23 mouse cellular contexts compared by ENCODE assay signal in the genomic region with DNA sequence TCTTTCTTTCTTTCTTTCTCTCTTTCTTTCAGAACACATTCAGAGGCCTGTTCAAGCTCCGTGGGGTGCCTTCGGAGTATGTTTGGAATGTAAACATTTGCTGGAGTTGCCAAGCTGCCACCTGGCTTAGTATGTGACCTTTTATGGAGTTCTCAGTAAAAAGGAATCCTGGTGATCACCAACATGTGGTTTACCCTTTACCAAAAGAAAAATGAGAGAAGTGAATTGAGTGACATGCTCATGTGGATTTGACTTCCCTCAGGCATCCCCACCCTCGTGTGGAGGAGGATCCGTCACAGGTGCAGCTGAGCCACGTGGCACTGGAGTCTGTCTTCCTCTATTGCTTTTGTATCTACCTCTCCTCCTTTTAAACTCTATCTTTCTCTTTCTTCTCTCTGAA.
DNase-seq lines count a peak whose midpoint lies in the region; ATAC-seq and TF ChIP-seq lines count a peak whose summit lies in the region.
"Had no signal": no experiment of that assay in that cellular context is flagged by ENCODE, and none has a peak within 500 bp of the region (broad histone marks: within the 10 kb centered on the region; RNA-seq: fewer than 3 reads in every experiment).

No protein-coding gene starts in this region.

- no peak overlapping the region for H3K27ac ChIP-seq in lung, embryonic 14.5 days (ENCODE audit: low read depth)
- no peak overlapping the region for H3K27ac ChIP-seq in embryonic facial prominence, embryonic 10.5 days (replicated peaks)
- no peak overlapping the region for H3K27ac ChIP-seq in cerebellum, adult 2 months (ENCODE audit: insufficient read depth, low read length)
- no peak overlapping the region for H3K27ac ChIP-seq in liver, embryonic 12.5 days
- H3K27ac ChIP-seq: heart, embryonic 13.5 days; hindbrain, postnatal 0 days; liver, embryonic 14.5 days had no signal

- H3K9me3 ChIP-seq in lung, embryonic 14.5 days (ENCODE audit: low read depth, low read length) = no peaks in the 10 kb centered on the region
- H3K9me3 ChIP-seq in embryonic facial prominence, embryonic 10.5 days = no peaks in the 10 kb centered on the region
- H3K9me3 ChIP-seq in liver, embryonic 12.5 days (replicated peaks) = no peaks in the 10 kb centered on the region
- H3K9me3 ChIP-seq: heart, embryonic 13.5 days; megakaryocyte, embryonic 14.5 days had no signal

- in situ Hi-C loops in Patski (cut with MboI; ENCODE audit: low pct_unique_long_range_greater_than_20kb) = no loop called here

- peak; percentile 18 for DNase-seq in lung, embryonic 14.5 days
- no peak for DNase-seq in lung, postnatal 36 days
- DNase-seq in Patski (ENCODE audit: low read depth, low spot score) = no peak
- DNase-seq in embryonic facial prominence, embryonic 10.5 days (ENCODE audit: low spot score) = peak; percentile 27
- no peak for DNase-seq in cerebellum, adult 2 months
- no peak for DNase-seq in layer of hippocampus, postnatal 25 days (ENCODE audit: extremely low spot score in 1 of 2, low spot score in 1 of 2)
- DNase-seq: adrenal gland, postnatal 25 days; cerebellum, adult 8-10 months; heart, adult 11 months; heart, postnatal 36 days; kidney, adult 11 months; left cerebral cortex, postnatal 4 days; lung, postnatal 10 days; retina, postnatal 1 day; thymus, adult 18-20 months had no signal

- POLR2A ChIA-PET in Patski (lab: Charles Lee) = no interaction called here

- ATAC-seq in lung, embryonic 14.5 days (ENCODE audit: insufficient read depth) = no peak
- ATAC-seq in Patski = peak; percentile 88
- no peak for ATAC-seq in liver, embryonic 12.5 days
- ATAC-seq: activated CD4-positive, CD25-positive, alpha-beta regulatory T cell, adult 4 months; forebrain, embryonic 16.5 days; hindbrain, postnatal 0 days had no signal

- TF ChIP-seq CTCF in lung, embryonic 14.5 days (IDR thresholded peaks at IDR 0.05; ENCODE audit: low read depth) = no peak
- no peak for TF ChIP-seq CTCF in Patski (IDR thresholded peaks at IDR 0.05)
- no peak for TF ChIP-seq CTCF in cerebellum, adult 2 months (IDR thresholded peaks at IDR 0.05; ENCODE audit: borderline replicate concordance, insufficient read depth, low read depth, low read length)

- H3K27me3 ChIP-seq in lung, embryonic 14.5 days (ENCODE audit: insufficient read depth, low read length) = no peaks in the 10 kb centered on the region
- no peaks in the 10 kb centered on the region for H3K27me3 ChIP-seq in Patski
- no peaks in the 10 kb centered on the region for H3K27me3 ChIP-seq in embryonic facial prominence, embryonic 10.5 days (replicated peaks; ENCODE audit: low read depth, poor library complexity, severe bottlenecking)
- no peaks in the 10 kb centered on the region for H3K27me3 ChIP-seq in cerebellum, adult 2 months (ENCODE audit: control insufficient read depth, insufficient read depth, low read length)
- H3K27me3 ChIP-seq in liver, embryonic 12.5 days (replicated peaks) = no peaks in the 10 kb centered on the region
- H3K27me3 ChIP-seq: heart, embryonic 13.5 days; megakaryocyte, embryonic 14.5 days had no signal

- no peak overlapping the region for H3K4me3 ChIP-seq in lung, embryonic 14.5 days (ENCODE audit: low read depth, low read length)
- H3K4me3 ChIP-seq in embryonic facial prominence, embryonic 10.5 days = no peak overlapping the region
- no peak overlapping the region for H3K4me3 ChIP-seq in cerebellum, adult 2 months (replicated peaks; ENCODE audit: insufficient read depth, low read depth, low read length)
- H3K4me3 ChIP-seq in liver, embryonic 12.5 days = no peak overlapping the region
- H3K4me3 ChIP-seq: erythroblast, embryonic 14.5 days; heart, embryonic 13.5 days; megakaryocyte, embryonic 14.5 days had no signal

- no peaks in the 10 kb centered on the region for H3K36me3 ChIP-seq in lung, embryonic 14.5 days (ENCODE audit: insufficient read depth)
- H3K36me3 ChIP-seq in embryonic facial prominence, embryonic 10.5 days (replicated peaks) = no peaks in the 10 kb centered on the region
- H3K36me3 ChIP-seq in liver, embryonic 12.5 days = no peaks in the 10 kb centered on the region
- H3K36me3 ChIP-seq: heart, embryonic 13.5 days had no signal

- TF ChIP-seq POLR2A in cerebellum, adult 2 months (IDR thresholded peaks at IDR 0.05; ENCODE audit: borderline replicate concordance, insufficient read depth, low read length) = no peak

- CTCF ChIA-PET in Patski (lab: Charles Lee) = interaction anchor here (1.1 to 2.1 kb wide), 4 partner anchors 11 to 799 kb away, joined by 4 to 9 read pairs (median 6); a partner anchor contains a TSS

- H3K9ac ChIP-seq in lung, embryonic 14.5 days = no peak overlapping the region
- no peak overlapping the region for H3K9ac ChIP-seq in liver, embryonic 12.5 days
- H3K9ac ChIP-seq: heart, embryonic 13.5 days; liver, embryonic 14.5 days had no signal

- no peaks in the 10 kb centered on the region for H3K4me1 ChIP-seq in lung, embryonic 14.5 days (ENCODE audit: insufficient read depth)
- H3K4me1 ChIP-seq in embryonic facial prominence, embryonic 10.5 days = peaks cover 5% of the 10 kb centered on the region; the same call in 1 of the 2 replicates
- no peaks in the 10 kb centered on the region; the same call in 1 of the 2 replicates for H3K4me1 ChIP-seq in cerebellum, adult 2 months (ENCODE audit: control insufficient read depth, insufficient read depth, low read length)
- H3K4me1 ChIP-seq in liver, embryonic 12.5 days = no peaks in the 10 kb centered on the region
- H3K4me1 ChIP-seq: heart, embryonic 13.5 days; megakaryocyte, embryonic 14.5 days had no signal

- 27% methylated on average over 5 of the region's 5 CpGs for WGBS in lung, embryonic 14.5 days
- 26% methylated on average over 5 of the region's 5 CpGs for WGBS in embryonic facial prominence, embryonic 10.5 days
- 23% methylated on average over 5 of the region's 5 CpGs for WGBS in cerebellum, adult 2 months
- WGBS in liver, embryonic 12.5 days (ENCODE audit: insufficient replicate concordance) = 43% methylated on average over 5 of the region's 5 CpGs

- no peak overlapping the region for H3K4me2 ChIP-seq in lung, embryonic 14.5 days
- no peak overlapping the region for H3K4me2 ChIP-seq in liver, embryonic 12.5 days
- H3K4me2 ChIP-seq: heart, embryonic 13.5 days had no signal

Comparison
In these comparisons a context has a peak if more than half of its experiments do, and no peak if none do; other contexts are left out.
1. DNase-seq: peak in lung, embryonic 14.5 days (single experiment) and embryonic facial prominence, embryonic 10.5 days (single experiment); none in lung, postnatal 36 days (single experiment), Patski (single experiment), cerebellum, adult 2 months (0 of 2) and layer of hippocampus, postnatal 25 days (0 of 2).